Mouse (Mus musculus): ENCODE results near the gene Rbfox3.

Gene Rbfox3

GRCm38 (mm10) chr11:118605570-118605969 lies 305.8 kb downstream of the Rbfox3 start:
- DNase-seq (ENCODE audit: inconsistent ontology term) = no peak

DNA sequence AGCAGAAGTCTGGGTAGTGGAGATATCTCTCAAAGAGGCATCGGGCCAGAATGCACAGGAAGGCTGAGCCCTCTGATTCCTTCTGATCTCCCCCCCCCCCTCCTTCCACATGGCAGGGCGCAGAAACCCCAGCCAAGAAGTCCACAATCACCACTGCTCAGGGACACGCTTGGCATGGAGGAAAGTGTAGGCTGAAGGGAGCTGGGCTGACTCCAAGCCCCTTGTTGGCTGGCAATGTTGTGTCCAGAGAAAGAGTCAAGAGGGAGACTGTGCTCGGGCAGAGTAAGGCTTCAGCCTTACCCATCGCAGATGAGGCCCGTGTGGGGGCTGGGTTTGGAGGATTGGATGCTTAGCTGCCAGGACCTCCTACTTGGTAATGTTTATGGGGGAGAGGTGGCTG lies 307.2 kb downstream of the Rbfox3 start:
- DNase-seq (ENCODE audit: inconsistent ontology term) = no peak

GRCm38 (mm10) chr11:118603126-118603525 lies 308.3 kb downstream of the Rbfox3 start:
- DNase-seq (ENCODE audit: inconsistent ontology term) = peak; percentile 29

DNA sequence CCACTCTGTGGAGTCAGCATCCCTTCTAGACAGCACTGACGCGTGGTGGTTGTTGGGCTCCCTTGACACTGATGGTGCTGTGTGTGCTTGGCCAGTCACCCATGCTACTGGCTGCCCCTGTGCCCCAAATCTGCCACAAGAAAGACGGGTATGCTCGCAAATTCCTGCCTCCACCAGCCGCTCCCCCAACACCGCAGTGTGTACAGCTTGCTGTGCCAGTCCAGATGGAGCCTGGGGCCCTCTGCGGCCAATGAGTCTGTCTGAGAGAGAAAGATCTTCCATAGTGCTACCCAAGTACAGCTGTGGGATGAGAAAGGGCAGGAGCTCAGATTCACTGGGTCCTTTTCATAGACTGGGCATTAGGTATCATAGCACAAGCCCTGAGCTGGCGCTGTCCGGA lies 309.9 kb downstream of the Rbfox3 start:
- no peak for DNase-seq (ENCODE audit: inconsistent ontology term)

- no peak for DNase-seq (ENCODE audit: inconsistent ontology term)
Observed at GRCm38 (mm10) chr11:118600168-118600567, 311.2 kb downstream of the Rbfox3 start.

- no peak for DNase-seq (ENCODE audit: inconsistent ontology term)
Observed at GRCm38 (mm10) chr11:118598726-118599125, 312.7 kb downstream of the Rbfox3 start.

DNA sequence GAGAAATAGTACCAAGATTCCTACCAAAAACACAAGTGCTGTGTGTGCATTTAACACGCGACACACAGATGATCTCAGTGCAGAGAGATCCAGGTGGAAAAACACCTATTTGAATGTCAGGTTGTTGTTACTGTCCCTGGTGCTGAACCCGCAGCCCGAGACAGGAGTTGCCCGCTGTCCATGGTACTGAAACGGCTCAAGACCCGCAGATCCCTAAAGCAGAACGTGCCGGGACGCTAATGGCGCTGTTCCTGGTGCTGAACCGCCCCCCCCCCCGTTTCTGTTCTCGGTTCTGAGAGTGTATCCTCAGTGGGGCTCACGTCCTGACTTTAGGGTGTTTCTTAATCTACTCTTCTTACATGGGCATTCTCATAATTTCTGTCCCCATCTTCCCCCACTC lies 326.6 kb downstream of the Rbfox3 start:
- peak; percentile 80 for DNase-seq (ENCODE audit: inconsistent ontology term)

GRCm38 (mm10) chr11:118583989-118584388 lies 327.4 kb downstream of the Rbfox3 start:
- no peak for DNase-seq (ENCODE audit: inconsistent ontology term)

DNA sequence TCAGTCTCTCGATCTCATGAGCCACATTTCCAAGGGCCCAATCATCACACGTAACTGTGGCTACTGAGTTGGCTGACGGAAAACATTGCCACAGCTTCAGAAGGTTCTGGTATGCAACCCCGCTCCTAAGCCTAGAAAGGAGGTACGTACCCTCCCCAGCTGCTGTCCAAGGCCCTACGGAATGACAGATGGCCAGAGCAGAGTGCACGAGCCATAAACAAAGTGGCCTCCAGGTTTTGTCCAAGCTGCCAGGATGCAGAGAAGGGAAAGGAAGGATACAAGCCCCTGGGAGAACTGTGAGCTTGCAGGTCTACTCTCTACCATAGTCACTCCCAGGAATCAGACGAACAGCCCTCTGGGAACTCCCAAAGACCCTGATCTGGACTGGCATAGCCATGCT lies 327.8 kb downstream of the Rbfox3 start:
- no peak for DNase-seq (ENCODE audit: inconsistent ontology term)

- DNase-seq (ENCODE audit: inconsistent ontology term) = no peak
Observed at GRCm38 (mm10) chr11:118581019-118581418, 330.4 kb downstream of the Rbfox3 start.

- DNase-seq (ENCODE audit: inconsistent ontology term) = no peak
Observed at GRCm38 (mm10) chr11:118579622-118580021, 331.8 kb downstream of the Rbfox3 start.

DNA sequence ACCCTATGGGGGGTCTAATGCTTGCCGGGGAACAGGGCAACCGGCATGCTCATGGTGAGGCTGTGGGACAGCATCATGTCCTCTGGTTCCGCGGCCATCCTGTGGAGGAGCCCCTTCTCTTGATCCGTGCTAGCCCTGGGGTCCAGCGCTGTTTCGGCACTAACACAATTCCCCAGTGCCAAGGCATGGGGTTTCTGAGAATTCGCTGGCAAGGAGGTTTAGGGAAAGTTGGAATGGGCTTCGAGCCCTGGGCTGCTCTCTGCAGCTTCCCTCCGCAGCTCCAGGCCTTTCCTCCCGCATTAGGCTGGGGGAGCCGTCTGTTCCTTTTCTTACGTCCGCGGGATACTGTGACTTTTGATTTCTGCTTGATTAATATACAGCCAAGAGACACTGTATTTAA lies 334.1 kb downstream of the Rbfox3 start:
- no peak for DNase-seq (ENCODE audit: inconsistent ontology term)

DNA sequence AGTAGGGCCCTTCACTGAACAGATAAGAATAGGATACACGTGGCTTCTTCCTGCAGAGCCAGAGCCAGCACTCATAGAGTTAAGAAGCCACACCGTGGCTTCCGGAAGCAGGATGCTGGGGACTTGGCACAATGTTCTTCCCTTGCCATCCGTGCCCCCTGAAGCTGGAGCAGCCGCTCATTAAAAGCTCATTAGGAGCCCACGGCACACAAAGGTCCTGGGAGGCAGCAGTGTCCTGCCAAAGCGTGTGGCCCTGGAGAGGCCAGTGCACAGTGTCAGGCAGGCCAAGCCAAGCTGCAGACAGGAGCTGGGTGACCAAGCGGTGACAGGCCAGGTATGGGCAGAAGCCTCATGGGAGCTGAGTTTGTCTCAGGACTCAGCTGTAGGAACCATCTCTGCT lies 334.8 kb downstream of the Rbfox3 start:
- DNase-seq (ENCODE audit: inconsistent ontology term) = peak; percentile 11

GRCm38 (mm10) chr11:118574418-118574817 lies 337.0 kb downstream of the Rbfox3 start:
- no peak for DNase-seq (ENCODE audit: inconsistent ontology term)

DNA sequence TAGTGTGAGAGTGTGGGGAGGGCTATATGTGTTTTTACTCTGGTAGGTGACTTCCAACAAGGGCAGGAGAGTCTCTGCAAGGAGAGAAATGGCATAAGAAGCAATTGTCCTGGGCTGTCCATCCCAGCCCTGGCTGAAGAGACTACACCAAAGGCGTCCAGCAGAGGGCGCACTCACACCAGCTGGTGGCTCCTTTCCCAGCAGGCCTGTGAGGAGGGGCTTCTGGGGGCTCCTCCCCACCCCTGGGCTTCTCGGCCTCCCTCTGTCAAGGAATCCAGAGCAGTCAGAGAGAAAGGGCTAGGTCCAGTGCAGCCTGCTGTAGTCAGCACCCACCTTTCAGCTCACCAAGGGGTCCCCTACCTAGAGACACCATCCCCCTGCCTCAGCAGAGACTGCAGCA lies 337.8 kb downstream of the Rbfox3 start:
- peak; percentile 17 for DNase-seq (ENCODE audit: inconsistent ontology term)

DNA sequence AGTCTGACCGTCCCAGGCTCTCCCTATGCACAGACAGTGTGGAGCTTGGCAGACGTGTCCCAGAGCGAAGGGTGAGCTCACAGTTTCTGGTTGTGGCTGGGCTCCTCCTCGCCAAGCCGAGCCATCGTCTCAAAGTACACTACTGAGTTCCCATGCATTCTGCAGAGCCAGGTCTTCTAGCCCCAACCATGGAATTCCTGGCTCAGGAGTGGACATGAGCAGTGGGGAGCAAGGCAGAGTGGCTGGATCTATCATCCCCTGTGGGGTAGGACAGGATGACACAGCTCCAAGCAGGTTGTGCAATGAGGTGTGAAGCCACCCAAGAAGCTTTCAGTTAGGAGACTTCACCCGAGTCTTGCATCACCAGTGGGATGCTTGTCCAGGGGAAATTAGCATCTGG lies 338.4 kb downstream of the Rbfox3 start:
- no peak for DNase-seq (ENCODE audit: inconsistent ontology term)

DNA sequence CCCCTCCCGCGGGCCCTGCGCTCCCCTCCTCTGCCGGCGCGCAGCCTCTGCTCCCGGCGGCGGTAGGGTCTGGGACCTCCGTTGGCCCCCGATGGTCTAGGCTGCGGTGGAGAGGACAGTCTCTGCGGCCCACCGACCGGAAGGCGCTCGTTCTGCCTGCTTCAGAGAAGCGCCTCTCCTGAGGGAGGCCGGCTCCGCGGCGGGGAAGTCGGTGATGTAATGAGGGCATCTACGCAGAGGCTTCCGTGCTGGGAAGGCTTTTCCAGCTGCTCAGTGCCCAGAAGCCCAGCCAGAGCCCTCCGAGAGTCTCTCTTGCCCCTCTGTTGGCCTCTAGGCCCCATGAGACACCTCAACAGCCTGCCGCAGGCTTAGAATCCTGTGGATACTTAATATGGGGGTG lies 341.2 kb downstream of the Rbfox3 start:
- DNase-seq (ENCODE audit: inconsistent ontology term) = no peak

GRCm38 (mm10) chr11:118569571-118570062 lies 341.8 kb downstream of the Rbfox3 start:
- DNase-seq (ENCODE audit: inconsistent ontology term) = no peak

DNA sequence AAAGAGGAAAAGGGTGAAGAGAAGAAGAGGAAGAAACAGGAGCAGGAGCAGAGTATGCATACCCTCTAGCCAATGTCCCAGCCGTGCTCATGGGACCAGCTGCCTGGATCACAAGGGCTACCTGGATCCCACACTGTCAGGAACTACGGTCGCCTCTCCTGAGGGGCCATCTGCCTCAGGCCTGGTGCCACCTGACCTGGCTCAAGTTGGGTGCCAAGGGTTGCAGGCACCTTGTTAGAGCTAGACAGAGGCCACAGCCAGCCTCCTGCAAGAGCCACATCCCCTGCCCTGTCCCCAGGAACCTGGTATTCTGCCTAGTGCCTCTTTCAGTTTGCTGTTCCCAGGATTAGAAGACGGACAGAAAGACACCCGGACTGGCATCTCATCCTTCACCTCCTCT lies 347.5 kb downstream of the Rbfox3 start:
- no peak for DNase-seq (ENCODE audit: inconsistent ontology term)

DNA sequence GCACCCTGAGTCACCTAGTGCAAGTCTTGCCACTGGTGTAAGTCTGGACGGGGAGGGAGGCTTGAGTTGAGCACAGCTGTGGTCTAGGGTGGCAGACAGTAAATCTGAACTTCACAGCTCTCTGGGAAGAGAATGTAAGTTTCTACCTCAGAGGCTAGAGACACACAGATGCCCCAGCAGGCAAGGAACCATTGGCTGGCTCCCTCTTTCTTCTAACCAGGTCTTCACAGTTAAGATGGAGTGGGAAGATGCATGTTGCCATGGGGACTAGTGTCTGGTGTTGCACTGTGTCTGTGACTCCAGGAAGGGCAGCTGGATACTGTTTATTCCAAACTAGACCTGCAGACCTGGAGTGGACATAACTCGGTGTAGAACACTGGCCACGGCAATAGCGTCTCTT lies 348.6 kb downstream of the Rbfox3 start:
- no peak for DNase-seq (ENCODE audit: inconsistent ontology term)

GRCm38 (mm10) chr11:118558193-118558592 lies 353.2 kb downstream of the Rbfox3 start:
- no peak for DNase-seq (ENCODE audit: inconsistent ontology term)

DNA sequence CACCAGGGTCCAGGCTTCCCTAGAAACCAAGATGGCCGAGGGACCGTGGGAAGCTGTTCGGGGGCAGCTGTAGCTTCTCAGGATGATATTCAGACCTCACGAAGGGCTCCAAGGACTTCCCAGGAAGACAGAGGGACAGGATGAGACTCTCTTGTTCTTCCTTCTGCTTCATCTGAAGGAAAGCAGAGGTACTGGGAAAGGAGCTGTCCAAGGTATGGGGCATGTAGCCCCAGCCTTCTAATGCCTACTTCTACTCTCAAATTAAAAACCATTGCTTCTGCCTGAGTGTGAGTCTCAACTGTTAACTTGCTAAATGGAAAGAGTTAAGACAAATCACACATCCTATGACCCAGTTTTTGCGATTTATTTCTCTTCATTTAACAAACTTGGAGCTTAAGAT lies 355.8 kb downstream of the Rbfox3 start:
- DNase-seq (ENCODE audit: inconsistent ontology term) = peak; percentile 6

GRCm38 (mm10) chr11:118554542-118554941 lies 356.9 kb downstream of the Rbfox3 start:
- no peak for DNase-seq (ENCODE audit: inconsistent ontology term)

GRCm38 (mm10) chr11:118553926-118554325 lies 357.5 kb downstream of the Rbfox3 start:
- DNase-seq (ENCODE audit: inconsistent ontology term) = no peak

DNA sequence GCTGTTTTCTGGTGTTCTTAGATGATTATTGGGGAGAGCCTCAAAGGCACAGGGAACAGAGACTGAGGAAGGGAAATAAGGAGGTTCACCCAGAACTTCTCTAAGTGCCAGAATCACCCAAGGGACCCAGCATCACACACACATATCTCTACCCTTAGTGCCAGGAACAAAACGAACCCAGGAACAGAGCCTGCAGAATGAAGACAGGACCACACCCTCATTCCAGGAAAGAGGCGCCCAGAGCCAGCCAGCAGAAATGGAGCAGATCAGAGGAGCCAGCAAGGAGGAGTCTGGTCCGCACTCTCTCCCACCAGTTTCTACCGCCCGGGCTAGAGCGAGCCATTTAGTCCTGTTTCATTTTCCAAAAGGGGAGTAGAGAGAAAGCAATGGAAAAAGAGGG lies 358.4 kb downstream of the Rbfox3 start:
- no peak for DNase-seq (ENCODE audit: inconsistent ontology term)
